Mouse (Mus musculus): ENCODE measurements around the gene Sec31a. TPM values are rescaled to one million over a fixed set of nuclear protein-coding genes. Genes with fewer than 3 reads are reported as not detected.

Gene Sec31a
- polyA plus RNA-seq, 1 experiment: 77.8 TPM

DNA sequence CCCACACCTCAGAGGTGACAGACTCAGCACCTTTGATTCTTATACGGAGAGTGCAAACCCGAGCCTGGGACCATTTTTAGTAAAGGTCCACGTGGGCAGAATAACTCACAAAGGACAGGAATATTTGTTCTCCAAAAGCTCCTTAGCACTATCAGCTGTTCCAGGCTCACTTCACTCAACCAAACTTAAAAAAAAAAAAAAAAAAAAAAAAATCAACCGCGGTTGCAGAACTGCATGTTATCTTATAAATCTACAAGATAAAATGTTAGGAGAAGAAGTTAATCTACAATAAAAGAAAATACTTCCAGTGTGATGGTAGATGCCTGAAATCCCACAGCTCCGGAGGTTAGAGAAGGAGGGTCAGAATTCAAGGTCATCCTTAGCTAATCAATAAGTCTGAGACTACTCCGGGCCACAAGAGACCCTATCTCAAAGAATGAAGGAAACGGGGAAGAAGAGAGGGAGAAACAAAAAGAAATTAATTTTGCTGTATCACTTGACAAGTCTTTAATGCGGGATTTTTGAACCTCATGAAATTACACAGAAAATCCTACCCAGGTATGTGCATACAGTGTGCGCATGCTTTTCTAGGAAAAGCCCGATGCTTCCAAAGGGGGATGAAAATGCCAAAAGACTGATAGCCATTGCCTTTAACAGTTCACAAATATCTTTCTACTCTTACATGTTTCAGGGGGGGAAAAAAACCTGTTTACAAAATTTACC lies 1.4 kb downstream of the Sec31a start:
- H3K4me3 ChIP-seq (replicated peaks): peak overlapping the region; percentile 100
- no peak for TF ChIP-seq GATA1 (IDR thresholded peaks at IDR 0.05; ENCODE audit: borderline replicate concordance, low read length)
- H3K9me3 ChIP-seq: no peaks in the 10 kb centered on the region
- H3K36me3 ChIP-seq (replicated peaks; ENCODE audit: low read length): peaks cover 29% of the 10 kb centered on the region
- H3K4me1 ChIP-seq: peaks cover 68% of the 10 kb centered on the region
- no peaks in the 10 kb centered on the region for H3K27me3 ChIP-seq (replicated peaks)

DNA sequence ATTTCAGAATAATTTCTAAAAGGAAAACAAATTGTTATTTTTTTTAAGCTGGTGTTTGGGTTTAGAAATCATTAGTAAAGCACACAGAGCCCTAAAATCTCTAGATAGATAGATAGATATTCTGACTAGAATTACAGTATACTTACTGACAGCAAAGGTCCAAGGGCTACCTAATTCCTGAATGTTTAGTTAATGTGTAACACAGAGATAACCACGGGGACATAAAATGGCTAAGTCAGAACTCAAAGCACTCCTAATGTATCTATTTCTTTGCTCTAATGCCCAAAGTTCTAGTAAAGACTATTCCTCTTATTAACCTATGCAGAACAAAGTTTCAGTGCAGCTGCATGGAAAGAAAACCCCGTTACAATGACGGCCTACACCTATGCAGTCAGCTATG lies 3.1 kb downstream of the Sec31a start:
- Histone ChIP-seq H3K9me3 (no peaks in the 10 kb centered on the region), H3K27me3 (replicated peaks) (no peaks in the 10 kb centered on the region), H3K4me1 (peaks cover 59% of the 10 kb centered on the region), H3K4me3 (replicated peaks) (no peak overlapping the region), H3K36me3 (replicated peaks; ENCODE audit: low read length) (peaks cover 24% of the 10 kb centered on the region)
- no peak for TF ChIP-seq FLI1 (IDR thresholded peaks at IDR 0.05; ENCODE audit: low read length)
- TF ChIP-seq GATA1 (IDR thresholded peaks at IDR 0.05; ENCODE audit: borderline replicate concordance, low read length): no peak

DNA sequence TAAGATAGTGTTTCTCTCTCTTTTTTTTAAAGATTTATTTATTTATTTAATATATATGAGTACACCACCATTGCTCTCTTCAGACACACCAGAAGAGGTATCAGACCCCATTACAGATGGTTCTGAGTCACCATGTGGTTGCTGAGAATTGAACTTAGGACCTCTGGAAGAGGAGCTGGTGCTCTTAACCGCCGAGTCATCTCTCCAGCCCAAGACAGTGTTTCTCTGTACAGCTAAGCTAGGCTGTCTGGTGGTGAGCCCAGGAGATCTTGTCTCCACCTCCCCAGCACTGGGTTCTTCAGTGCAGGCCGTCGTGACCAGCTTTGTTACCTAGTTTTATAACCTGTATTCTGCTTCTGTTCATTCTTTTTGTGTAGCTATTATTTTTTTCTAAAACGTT lies 5.8 kb downstream of the Sec31a start:
- no peaks in the 10 kb centered on the region for H3K9me3 ChIP-seq
- TF ChIP-seq GATA1 (IDR thresholded peaks at IDR 0.05; ENCODE audit: borderline replicate concordance, low read length) (no peak), FLI1 (IDR thresholded peaks at IDR 0.05; ENCODE audit: low read length) (no peak)
- H3K4me1 ChIP-seq: peaks cover 53% of the 10 kb centered on the region
- H3K27me3 ChIP-seq (replicated peaks): no peaks in the 10 kb centered on the region
- no peak overlapping the region for H3K4me3 ChIP-seq (replicated peaks)
- H3K36me3 ChIP-seq (replicated peaks; ENCODE audit: low read length): peaks cover 45% of the 10 kb centered on the region

DNA sequence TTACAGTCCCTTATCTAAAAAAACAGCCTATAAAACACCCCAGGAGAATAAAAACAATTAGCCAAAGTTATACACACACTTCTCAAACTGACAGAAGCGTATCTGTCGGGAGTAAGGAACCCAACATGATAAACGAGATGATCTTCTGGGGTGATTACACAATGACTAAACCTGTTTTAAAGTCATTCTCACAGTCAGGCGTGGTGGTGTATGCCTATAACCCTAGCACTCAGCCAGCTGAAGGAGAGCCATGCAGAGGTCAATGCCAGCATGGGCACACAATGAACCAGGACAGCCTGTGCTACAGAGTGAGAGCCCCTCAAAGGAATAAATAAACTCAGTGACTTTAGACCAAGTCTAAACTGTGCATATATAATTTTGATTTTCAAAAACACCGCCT lies 7.5 kb downstream of the Sec31a start:
- TF ChIP-seq FLI1 (IDR thresholded peaks at IDR 0.05; ENCODE audit: low read length) (no peak), GATA1 (IDR thresholded peaks at IDR 0.05; ENCODE audit: borderline replicate concordance, low read length) (no peak)
- H3K4me3 ChIP-seq (replicated peaks): no peak overlapping the region
- no peaks in the 10 kb centered on the region for H3K27me3 ChIP-seq (replicated peaks)
- H3K9me3 ChIP-seq: no peaks in the 10 kb centered on the region
- H3K4me1 ChIP-seq: peaks cover 37% of the 10 kb centered on the region
- peaks cover 63% of the 10 kb centered on the region for H3K36me3 ChIP-seq (replicated peaks; ENCODE audit: low read length)

DNA sequence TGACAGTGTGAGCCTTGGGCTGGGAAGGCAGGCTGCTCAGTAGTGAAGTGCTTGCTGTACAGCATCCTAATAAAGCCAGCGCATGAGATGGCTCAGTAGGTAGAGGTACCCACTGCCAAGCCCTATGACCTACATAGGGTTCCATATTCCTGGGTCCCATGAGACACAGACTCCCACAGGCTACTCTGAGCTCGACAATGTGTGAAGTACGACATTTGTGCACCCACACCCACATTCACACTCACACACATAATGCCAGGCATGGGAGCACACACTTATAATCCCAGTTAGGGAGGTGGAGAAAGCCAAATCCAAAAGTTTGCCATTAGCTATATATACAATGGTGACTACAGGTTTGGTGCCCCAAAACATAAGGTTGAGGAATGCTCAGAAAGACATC lies 19.3 kb downstream of the Sec31a start:
- Histone ChIP-seq H3K4me1 (peaks cover 7% of the 10 kb centered on the region), H3K4me3 (replicated peaks) (no peak overlapping the region), H3K36me3 (replicated peaks; ENCODE audit: low read length) (peaks cover 94% of the 10 kb centered on the region), H3K27me3 (replicated peaks) (no peaks in the 10 kb centered on the region), H3K9me3 (no peaks in the 10 kb centered on the region)
- no peak for TF ChIP-seq GATA1 (IDR thresholded peaks at IDR 0.05; ENCODE audit: borderline replicate concordance, low read length)
- no peak for TF ChIP-seq FLI1 (IDR thresholded peaks at IDR 0.05; ENCODE audit: low read length)

DNA sequence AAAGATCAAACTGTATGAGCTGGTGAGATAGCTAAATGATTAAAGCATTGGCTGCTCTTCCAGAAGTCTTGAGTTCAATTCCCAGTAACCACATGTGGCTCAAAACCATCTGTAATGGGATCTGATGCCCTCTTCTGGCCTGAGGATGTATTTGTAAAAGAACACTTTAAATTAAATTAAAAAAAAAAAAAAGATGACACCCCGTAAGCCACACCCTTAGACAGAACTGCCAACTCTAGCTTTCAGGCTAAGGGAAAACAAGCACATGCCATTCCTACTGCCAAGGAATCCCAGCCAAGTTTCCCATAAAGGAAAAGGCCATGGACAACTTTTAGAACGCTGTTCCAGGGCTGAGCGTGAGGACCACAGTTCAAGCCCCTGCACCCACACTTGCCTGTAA lies 22.4 kb downstream of the Sec31a start:
- Histone ChIP-seq H3K4me3 (replicated peaks) (no peak overlapping the region), H3K36me3 (replicated peaks; ENCODE audit: low read length) (peaks cover 98% of the 10 kb centered on the region), H3K4me1 (peaks cover 7% of the 10 kb centered on the region), H3K9me3 (no peaks in the 10 kb centered on the region), H3K27me3 (replicated peaks) (no peaks in the 10 kb centered on the region)
- no peak for TF ChIP-seq GATA1 (IDR thresholded peaks at IDR 0.05; ENCODE audit: borderline replicate concordance, low read length)
- TF ChIP-seq FLI1 (IDR thresholded peaks at IDR 0.05; ENCODE audit: low read length): no peak

DNA sequence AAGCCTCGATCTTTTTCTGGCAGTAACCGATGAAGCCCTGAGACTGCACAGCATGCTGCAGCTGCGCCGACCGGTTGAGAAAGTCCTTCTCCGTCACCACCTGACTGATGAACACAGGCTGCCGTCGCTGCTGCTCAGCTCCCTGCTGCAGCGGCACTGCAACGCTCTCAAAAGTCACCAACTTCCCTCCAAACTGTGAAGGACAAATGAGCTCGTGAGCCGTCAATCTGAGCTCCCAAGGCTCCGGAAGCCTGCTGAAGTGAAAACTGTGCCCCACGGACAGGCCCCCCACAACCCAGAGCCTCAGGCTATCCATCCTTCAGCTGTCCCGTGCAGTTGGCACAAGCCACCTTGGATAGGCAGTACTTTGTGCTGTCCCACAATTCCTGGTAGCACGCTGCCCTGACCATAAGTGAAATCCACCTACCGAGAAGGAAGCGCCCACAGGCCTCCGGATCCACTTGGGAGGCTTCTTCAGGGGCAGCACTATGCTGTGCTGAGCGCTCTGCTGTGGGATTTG lies 23.5 kb downstream of the Sec31a start:
- Histone ChIP-seq H3K36me3 (replicated peaks; ENCODE audit: low read length) (peaks cover 99% of the 10 kb centered on the region), H3K27me3 (replicated peaks) (no peaks in the 10 kb centered on the region), H3K4me3 (replicated peaks) (no peak overlapping the region), H3K9me3 (no peaks in the 10 kb centered on the region), H3K4me1 (peaks cover 2% of the 10 kb centered on the region)
- TF ChIP-seq FLI1 (IDR thresholded peaks at IDR 0.05; ENCODE audit: low read length) (no peak), GATA1 (IDR thresholded peaks at IDR 0.05; ENCODE audit: borderline replicate concordance, low read length) (no peak)

DNA sequence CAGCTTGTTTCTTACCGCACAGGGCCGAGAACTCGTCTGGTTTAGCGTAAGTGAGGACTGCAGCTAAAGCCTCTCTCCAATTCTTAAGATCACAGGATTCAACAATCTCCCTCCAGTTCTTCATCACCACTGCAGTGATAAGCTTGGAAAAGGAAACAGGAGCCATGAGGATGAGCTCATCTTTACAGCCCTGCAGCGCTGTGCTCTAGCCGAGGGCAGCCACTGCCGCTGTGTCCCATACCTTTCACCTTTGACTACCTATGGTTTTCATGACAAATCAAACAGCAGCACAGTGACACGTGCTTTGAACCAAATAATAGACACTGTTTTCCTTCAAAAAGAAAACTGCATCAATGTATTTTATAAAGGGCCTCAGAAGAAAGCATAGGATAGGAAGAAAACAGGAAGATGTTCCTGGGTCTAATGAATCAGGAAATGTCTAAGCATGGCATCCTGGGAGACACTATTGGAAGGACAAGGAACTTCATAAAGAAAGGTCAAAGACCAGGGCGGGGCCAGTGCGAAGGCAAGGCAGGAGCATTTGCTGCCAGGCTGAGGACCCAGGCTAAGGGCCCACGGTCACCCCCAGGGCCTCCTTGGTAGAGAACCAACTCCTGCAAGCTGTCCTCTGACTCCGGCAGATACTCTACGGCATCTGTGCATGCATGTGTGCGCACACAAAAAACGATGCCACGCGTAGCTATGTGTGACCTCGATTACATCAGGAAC lies 32.1 kb downstream of the Sec31a start:
- Histone ChIP-seq H3K9me3 (no peaks in the 10 kb centered on the region), H3K36me3 (replicated peaks; ENCODE audit: low read length) (peaks cover 98% of the 10 kb centered on the region), H3K27me3 (replicated peaks) (no peaks in the 10 kb centered on the region), H3K4me3 (replicated peaks) (no peak overlapping the region), H3K4me1 (no peaks in the 10 kb centered on the region)
- TF ChIP-seq GATA1 (IDR thresholded peaks at IDR 0.05; ENCODE audit: borderline replicate concordance, low read length): no peak
- TF ChIP-seq FLI1 (IDR thresholded peaks at IDR 0.05; ENCODE audit: low read length): no peak

DNA sequence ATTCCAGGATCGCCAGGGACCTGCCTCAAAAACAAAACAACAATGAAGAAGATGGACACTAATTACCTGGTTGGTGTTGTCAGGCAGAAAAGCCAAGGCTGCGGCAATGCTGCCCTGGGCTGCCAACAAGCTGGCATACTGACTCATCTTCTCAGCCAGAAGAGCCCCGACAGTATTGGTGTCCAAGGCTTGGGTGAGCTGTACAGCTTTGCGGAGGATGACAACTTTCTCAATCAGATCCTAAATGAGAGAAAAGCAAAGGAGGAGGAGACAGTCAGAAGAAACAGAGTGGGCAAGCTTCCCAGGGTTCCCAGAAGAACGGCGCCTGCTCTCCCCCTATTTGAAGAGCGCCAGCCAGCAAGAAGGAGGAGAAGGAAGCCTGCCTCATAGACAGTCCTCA lies 34.9 kb downstream of the Sec31a start:
- H3K9me3 ChIP-seq: no peaks in the 10 kb centered on the region
- H3K4me1 ChIP-seq: no peaks in the 10 kb centered on the region
- TF ChIP-seq FLI1 (IDR thresholded peaks at IDR 0.05; ENCODE audit: low read length): no peak
- TF ChIP-seq GATA1 (IDR thresholded peaks at IDR 0.05; ENCODE audit: borderline replicate concordance, low read length): no peak
- H3K27me3 ChIP-seq (replicated peaks): no peaks in the 10 kb centered on the region
- peaks cover 98% of the 10 kb centered on the region for H3K36me3 ChIP-seq (replicated peaks; ENCODE audit: low read length)
- H3K4me3 ChIP-seq (replicated peaks): no peak overlapping the region

DNA sequence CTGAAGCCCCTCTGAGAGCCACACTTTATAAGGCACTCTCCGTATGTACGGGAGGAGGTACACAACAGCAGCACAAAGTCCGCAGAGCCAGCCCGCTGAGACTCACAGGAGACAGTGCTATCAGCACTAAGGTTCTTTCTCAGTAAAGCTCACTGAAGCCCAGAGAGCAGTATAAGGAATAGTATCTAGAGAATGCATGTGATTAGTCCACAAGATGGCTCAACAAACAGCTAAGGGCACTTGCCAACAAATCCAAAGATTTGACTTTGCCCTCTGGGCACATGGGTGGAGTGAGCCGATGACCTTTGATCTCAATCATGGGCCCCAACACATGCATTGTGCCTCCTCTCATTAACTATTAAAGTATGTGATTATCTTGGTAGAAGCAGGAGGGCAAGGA lies 35.8 kb downstream of the Sec31a start:
- Histone ChIP-seq H3K36me3 (replicated peaks; ENCODE audit: low read length) (peaks cover 98% of the 10 kb centered on the region), H3K4me1 (no peaks in the 10 kb centered on the region), H3K9me3 (no peaks in the 10 kb centered on the region), H3K4me3 (replicated peaks) (no peak overlapping the region), H3K27me3 (replicated peaks) (no peaks in the 10 kb centered on the region)
- no peak for TF ChIP-seq GATA1 (IDR thresholded peaks at IDR 0.05; ENCODE audit: borderline replicate concordance, low read length)
- TF ChIP-seq FLI1 (IDR thresholded peaks at IDR 0.05; ENCODE audit: low read length): no peak
